Comparison of ENCODE assay signal across 8 mouse cellular contexts in the genomic region with DNA sequence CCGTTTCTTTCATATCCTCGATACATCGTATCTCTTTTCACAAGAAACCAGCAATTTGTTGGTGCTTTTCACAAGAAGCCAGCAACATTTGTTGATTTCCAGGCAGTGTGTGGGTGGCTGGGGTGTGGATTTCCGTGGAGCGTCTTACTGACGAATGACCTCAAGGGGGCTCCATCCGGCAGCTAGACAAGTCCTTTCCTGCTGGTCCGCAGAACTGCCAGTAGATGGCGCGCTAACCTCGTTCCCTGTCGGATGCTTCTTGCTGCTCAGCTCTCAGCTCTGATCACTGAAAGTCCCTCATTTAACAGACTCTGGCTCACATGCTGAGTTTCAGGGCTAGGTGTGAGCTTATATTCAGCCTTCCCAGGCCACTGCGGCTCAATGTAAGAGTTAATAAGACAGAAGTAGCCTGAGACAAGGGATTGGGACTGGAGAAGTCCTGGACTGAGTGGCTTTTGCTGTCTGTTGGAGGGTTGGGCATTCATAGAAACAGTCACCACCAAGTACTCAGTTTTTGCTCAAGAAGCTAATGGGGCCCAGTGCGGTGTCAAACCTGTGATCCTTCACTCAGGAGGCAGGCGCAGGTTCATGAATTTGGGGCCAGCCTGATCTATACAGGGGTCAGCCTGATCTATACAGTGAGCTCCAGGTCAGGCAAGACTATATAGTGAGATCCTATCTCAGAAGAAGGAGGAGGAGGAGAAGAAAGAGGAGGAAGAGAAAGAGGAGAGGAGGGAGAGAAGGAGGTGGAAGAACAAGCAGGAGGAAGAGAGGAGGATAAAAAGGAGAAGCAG. TPM values are rescaled to one million over a fixed set of nuclear protein-coding genes. Genes with fewer than 3 reads are reported as not detected.
DNase-seq lines count a peak whose midpoint lies in the region; ATAC-seq lines count a peak whose summit lies in the region.

No protein-coding gene starts in this region.

- no peak overlapping the region for H3K4me2 ChIP-seq in forebrain, embryonic 16.5 days (ENCODE audit: low read length)
- H3K4me2 ChIP-seq in hindbrain, embryonic 12.5 days (replicated peaks), result peak overlapping the region; percentile 30

- H3K36me3 ChIP-seq in forebrain, embryonic 16.5 days (ENCODE audit: control insufficient read depth, insufficient read depth), result no peaks in the 10 kb centered on the region
- H3K36me3 ChIP-seq in hindbrain, embryonic 12.5 days, result no peaks in the 10 kb centered on the region

- peak; percentile 20 for DNase-seq in MEL-GATA-1-ER (ENCODE audit: extremely low read depth, low read depth)
- peak; percentile 72 for DNase-seq in cerebellum, adult 11-12 months
- peak; percentile 95 to 96 for DNase-seq in layer of hippocampus, postnatal 10 days (ENCODE audit: low spot score in 2 of 2)
- peak; percentile 88 for DNase-seq in lung, postnatal 14 days
- peak; percentile 95 for DNase-seq in retina, postnatal 1 day
- DNase-seq in thymus, postnatal 4 days, result peak; percentile 95

- ATAC-seq in forebrain, embryonic 16.5 days, result peak; percentile 80
- peak; percentile 73; the same call in 1 of the 2 replicates for ATAC-seq in hindbrain, embryonic 12.5 days (ENCODE audit: low FRiP score)

- no peak overlapping the region for H3K27ac ChIP-seq in forebrain, embryonic 16.5 days (ENCODE audit: low read length)
- no peak overlapping the region for H3K27ac ChIP-seq in hindbrain, embryonic 12.5 days

- 8% methylated on average over 15 of the region's 15 CpGs for WGBS in forebrain, embryonic 16.5 days
- WGBS in hindbrain, embryonic 12.5 days, result 12% methylated on average over 15 of the region's 15 CpGs

- no peak overlapping the region for H3K4me3 ChIP-seq in forebrain, embryonic 16.5 days (replicated peaks; ENCODE audit: low read length)
- H3K4me3 ChIP-seq in hindbrain, embryonic 12.5 days, result no peak overlapping the region

- H3K9me3 ChIP-seq in forebrain, embryonic 16.5 days (ENCODE audit: control insufficient read depth, low read length), result no peaks in the 10 kb centered on the region
- H3K9me3 ChIP-seq in hindbrain, embryonic 12.5 days (replicated peaks), result no peaks in the 10 kb centered on the region

- H3K4me1 ChIP-seq in forebrain, embryonic 16.5 days (replicated peaks; ENCODE audit: control insufficient read depth, insufficient read depth, low read length), result no peaks in the 10 kb centered on the region
- H3K4me1 ChIP-seq in hindbrain, embryonic 12.5 days, result peaks cover 10% of the 10 kb centered on the region

- H3K27me3 ChIP-seq in forebrain, embryonic 16.5 days (replicated peaks; ENCODE audit: control insufficient read depth, insufficient read depth, low read length), result 0 out of 2 replicates have a peak, but pooled peaks cover 2% of the 10 kb centered on the region
- H3K27me3 ChIP-seq in hindbrain, embryonic 12.5 days, result peaks cover 47% of the 10 kb centered on the region

- H3K9ac ChIP-seq in forebrain, embryonic 16.5 days (replicated peaks; ENCODE audit: low read depth, low read length), result no peak overlapping the region
- H3K9ac ChIP-seq in hindbrain, embryonic 12.5 days, result no peak overlapping the region

RNA-seq across cellular contexts. Expression of gene Tifab, which starts 19.0 kb away (rescaled TPM):
- polyA plus RNA-seq in forebrain, embryonic 16.5 days (2015; fragmentation: Nextera tagmentation; extraction: Ambion mirVana), result 0.91 and 1.2 TPM in 2 replicates
- polyA plus RNA-seq in hindbrain, embryonic 12.5 days (2016; fragmentation: Nextera tagmentation; extraction: Ambion mirVana), result 1.5 and 1.6 TPM in 2 replicates
- total RNA-seq in layer of hippocampus, postnatal 10 days (2021), result 1 to 10 TPM; 1.8 to 2.0 TPM

RNA-seq across cellular contexts. Expression of gene Neurog1, which starts 54.3 kb away (rescaled TPM):
- polyA plus RNA-seq in forebrain, embryonic 16.5 days (2015; fragmentation: Nextera tagmentation; extraction: Ambion mirVana), result 2.3 and 2.6 TPM in 2 replicates
- polyA plus RNA-seq in hindbrain, embryonic 12.5 days (2016; fragmentation: Nextera tagmentation; extraction: Ambion mirVana), result 18.2 and 21.7 TPM in 2 replicates
- total RNA-seq in layer of hippocampus, postnatal 10 days (2021), result not detected

Comparison
In these comparisons a context has a peak if more than half of its experiments do, and no peak if none do; other contexts are left out.
1. DNase-seq: peak in every context shown above with its lines; median percentile 96 in layer of hippocampus, postnatal 10 days; 95 in retina, postnatal 1 day; 95 in thymus, postnatal 4 days; 88 in lung, postnatal 14 days; 72 in cerebellum, adult 11-12 months; 20 in MEL-GATA-1-ER.